Mouse (Mus musculus) forebrain, embryonic 13.5 days (tissue): ENCODE results near the gene Trpc3. TPM values are rescaled to one million over a fixed set of nuclear protein-coding genes. Genes with fewer than 3 reads are reported as not detected.
A peak's percentile ranks its signal among the peaks of the same experiment; 100 is the strongest.
"Not testable (repeated sequence)": the region's sequence is repeated elsewhere in the genome, so short reads cannot be mapped to it uniquely, and the experiment has no call there.

ENCODE experiments used
- ATAC-seq: fragments of 200-750 bp; cut with Nextera tagmentation; 2 replicates; pipeline ENCODE4 v1.8.0; 2017
- H3K27ac ChIP-seq: fragments of 300-500 bp; sonication (generic); 2 replicates; pipeline ENCODE4 v1.5.1; 2015; ENCODE audit warnings: inconsistent platforms, mild to moderate bottlenecking, moderate library complexity
- H3K27me3 ChIP-seq: fragments of 300-500 bp; sonication (generic); 2 replicates; pipeline ENCODE4 v1.6.1; 2015; ENCODE audit warnings: mild to moderate bottlenecking, inconsistent platforms
- H3K36me3 ChIP-seq: fragments of 300-500 bp; sonication (generic); 2 replicates; pipeline ENCODE4 v1.6.1; 2015; ENCODE audit warnings: mild to moderate bottlenecking, inconsistent platforms; ENCODE audit not compliant: poor library complexity, severe bottlenecking
- H3K4me1 ChIP-seq: fragments of 300-500 bp; sonication (generic); 2 replicates; pipeline ENCODE4 v1.6.1; 2015; ENCODE audit warnings: inconsistent platforms
- H3K4me2 ChIP-seq: fragments of 300-500 bp; sonication (generic); 2 replicates; pipeline ENCODE4 v1.6.1; 2015; ENCODE audit warnings: inconsistent platforms, mild to moderate bottlenecking, moderate library complexity
- H3K4me3 ChIP-seq: fragments of 300-500 bp; sonication (generic); 2 replicates; pipeline ENCODE4 v1.5.1; 2015; ENCODE audit warnings: mild to moderate bottlenecking, inconsistent platforms
- H3K9ac ChIP-seq: fragments of 300-500 bp; sonication (generic); 2 replicates; pipeline ENCODE4 v1.6.1; 2015; ENCODE audit warnings: mild to moderate bottlenecking, inconsistent platforms
- H3K9me3 ChIP-seq: fragments of 300-500 bp; sonication (generic); replicated peaks from 2 replicates; pipeline ENCODE4 v1.6.1; 2016; ENCODE audit warnings: inconsistent platforms
- WGBS: fragments of 180-500 bp; shearing (Covaris S2); methylation state at CpG from one replicate; pipeline ENCODE4 v1.1.7; 2015; 5-methylcytosine and 5-hydroxymethylcytosine counted together
- polyA plus RNA-seq: library from polyadenylated mRNA; unstranded; fragments of >200 nt; fragmentation: Nextera tagmentation; extraction: Ambion mirVana; gene quantifications from 2 replicates; pipeline ENCODE4 v1.2.1, GENCODE M21; 2015

Trpc3 gene
- polyA plus RNA-seq = 1.9 and 2.4 TPM in 2 replicates

GRCm38 (mm10) chr3:36689392-36690291, at the start of gene Trpc3:
Gene Trpc3, minus strand, starts transcription at chr3:36690167.
- H3K4me3 ChIP-seq = peak within 1 kb of the TSS; percentile 75
- peak within 1 kb of the TSS; percentile 77 for H3K4me2 ChIP-seq
- WGBS = under 1% methylated on average over 81 of the region's 91 CpGs
- peaks cover 13% of the 10 kb centered on the region for H3K4me1 ChIP-seq
- peak within 1 kb of the TSS; percentile 80 for H3K9ac ChIP-seq
- no peak within 1 kb of the TSS for H3K27ac ChIP-seq
- H3K36me3 ChIP-seq = no peaks in the 10 kb centered on the region
- ATAC-seq = peak; percentile 96
- peaks cover 8% of the 10 kb centered on the region; the same call in 1 of the 2 replicates for H3K27me3 ChIP-seq
- H3K9me3 ChIP-seq = no peaks in the 10 kb centered on the region

GRCm38 (mm10) chr3:36738071-36738470, 48.1 kb upstream of the Trpc3 start:
- WGBS = 73% methylated on average over 4 of the region's 4 CpGs
- Histone ChIP-seq H3K9ac (no peak overlapping the region), H3K4me1 (no peaks in the 10 kb centered on the region), H3K36me3 (no peaks in the 10 kb centered on the region), H3K4me3 (no peak overlapping the region), H3K27me3 (no peaks in the 10 kb centered on the region), H3K9me3 (no peaks in the 10 kb centered on the region), H3K4me2 (no peak overlapping the region), H3K27ac (no peak overlapping the region)
- no peak for ATAC-seq

GRCm38 (mm10) chr3:36733075-36733474, 43.1 kb upstream of the Trpc3 start:
- WGBS = 97% methylated on average over 4 of the region's 4 CpGs
- H3K4me1 ChIP-seq = no peaks in the 10 kb centered on the region
- H3K4me2 ChIP-seq = no peak overlapping the region
- no peaks in the 10 kb centered on the region for H3K36me3 ChIP-seq
- H3K9ac ChIP-seq = no peak overlapping the region
- H3K27me3 ChIP-seq = no peaks in the 10 kb centered on the region
- ATAC-seq = no peak
- no peak overlapping the region for H3K4me3 ChIP-seq
- no peak overlapping the region for H3K27ac ChIP-seq
- no peaks in the 10 kb centered on the region for H3K9me3 ChIP-seq

GRCm38 (mm10) chr3:36726545-36726944, 36.6 kb upstream of the Trpc3 start:
- Histone ChIP-seq H3K27ac (no peak overlapping the region), H3K9ac (no peak overlapping the region), H3K27me3 (no peaks in the 10 kb centered on the region), H3K36me3 (no peaks in the 10 kb centered on the region), H3K4me3 (no peak overlapping the region), H3K9me3 (no peaks in the 10 kb centered on the region), H3K4me1 (no peaks in the 10 kb centered on the region), H3K4me2 (no peak overlapping the region)
- no peak for ATAC-seq
- WGBS = 62% methylated on average over 8 of the region's 8 CpGs

GRCm38 (mm10) chr3:36721850-36722249, 31.9 kb upstream of the Trpc3 start:
- Histone ChIP-seq H3K27ac (no peak overlapping the region), H3K36me3 (no peaks in the 10 kb centered on the region), H3K4me2 (no peak overlapping the region), H3K27me3 (no peaks in the 10 kb centered on the region), H3K9me3 (no peaks in the 10 kb centered on the region), H3K9ac (no peak overlapping the region), H3K4me3 (no peak overlapping the region), H3K4me1 (no peaks in the 10 kb centered on the region)
- ATAC-seq = peak; percentile 43; the same call in 1 of the 2 replicates
- 73% methylated on average over 3 of the region's 3 CpGs for WGBS

- Histone ChIP-seq H3K27ac (no peak overlapping the region), H3K4me3 (no peak overlapping the region), H3K27me3 (no peaks in the 10 kb centered on the region), H3K4me2 (no peak overlapping the region), H3K36me3 (no peaks in the 10 kb centered on the region), H3K9ac (no peak overlapping the region), H3K4me1 (no peaks in the 10 kb centered on the region), H3K9me3 (no peaks in the 10 kb centered on the region)
- no peak for ATAC-seq
- 90% methylated on average over 3 of the region's 3 CpGs for WGBS
These were observed 19.6 kb upstream of the Trpc3 start for GRCm38 (mm10) chr3:36709521-36709920.

- Histone ChIP-seq H3K27ac (no peak overlapping the region), H3K4me1 (peaks cover 13% of the 10 kb centered on the region), H3K27me3 (peaks cover 8% of the 10 kb centered on the region; the same call in 1 of the 2 replicates), H3K4me3 (peak overlapping the region; percentile 75), H3K9ac (no peak overlapping the region), H3K4me2 (peak overlapping the region; percentile 77), H3K36me3 (no peaks in the 10 kb centered on the region), H3K9me3 (no peaks in the 10 kb centered on the region)
- ATAC-seq = no peak
- 10% methylated on average over 7 of the region's 7 CpGs for WGBS
These were observed 304 bp upstream of the Trpc3 start for GRCm38 (mm10) chr3:36690292-36690650.

- ATAC-seq = peak; percentile 56
- no peak overlapping the region for H3K27ac ChIP-seq
- peak overlapping the region; percentile 75 for H3K4me3 ChIP-seq
- H3K9me3 ChIP-seq = no peaks in the 10 kb centered on the region
- peaks cover 8% of the 10 kb centered on the region; the same call in 1 of the 2 replicates for H3K27me3 ChIP-seq
- no peaks in the 10 kb centered on the region for H3K36me3 ChIP-seq
- H3K4me2 ChIP-seq = peak overlapping the region; percentile 77
- peaks cover 13% of the 10 kb centered on the region for H3K4me1 ChIP-seq
- no peak overlapping the region; the same call in 1 of the 2 replicates for H3K9ac ChIP-seq
- WGBS = 2% methylated on average over 21 of the region's 21 CpGs
These were observed 1.1 kb downstream of the Trpc3 start for GRCm38 (mm10) chr3:36688874-36689273.

- no peak overlapping the region for H3K4me2 ChIP-seq
- no peaks in the 10 kb centered on the region for H3K36me3 ChIP-seq
- H3K9me3 ChIP-seq = no peaks in the 10 kb centered on the region
- peaks cover 12% of the 10 kb centered on the region for H3K4me1 ChIP-seq
- H3K27ac ChIP-seq = no peak overlapping the region
- H3K27me3 ChIP-seq = peaks cover 8% of the 10 kb centered on the region; the same call in 1 of the 2 replicates
- 74% methylated on average over 1 of the region's 1 CpGs for WGBS
- ATAC-seq = no peak
- H3K9ac ChIP-seq = no peak overlapping the region
- no peak overlapping the region for H3K4me3 ChIP-seq
These were observed 14.1 kb downstream of the Trpc3 start for GRCm38 (mm10) chr3:36675822-36676221.

GRCm38 (mm10) chr3:36667814-36668213, 22.2 kb downstream of the Trpc3 start:
- ATAC-seq = no peak
- WGBS = 82% methylated on average over 6 of the region's 6 CpGs
- Histone ChIP-seq H3K27me3 (no peaks in the 10 kb centered on the region), H3K4me3 (no peak overlapping the region), H3K4me1 (no peaks in the 10 kb centered on the region), H3K36me3 (no peaks in the 10 kb centered on the region), H3K9ac (no peak overlapping the region), H3K4me2 (no peak overlapping the region), H3K9me3 (no peaks in the 10 kb centered on the region), H3K27ac (no peak overlapping the region)

GRCm38 (mm10) chr3:36645245-36645559, 44.8 kb downstream of the Trpc3 start:
- H3K9me3 ChIP-seq, ATAC-seq, H3K36me3 ChIP-seq, H3K27ac ChIP-seq, H3K4me1 ChIP-seq, H3K4me3 ChIP-seq, H3K4me2 ChIP-seq, H3K9ac ChIP-seq, H3K27me3 ChIP-seq: not testable (repeated sequence)

GRCm38 (mm10) chr3:36644554-36645244, 45.3 kb downstream of the Trpc3 start:
- H3K9ac ChIP-seq = no peak overlapping the region
- H3K9me3 ChIP-seq = no peaks in the 10 kb centered on the region
- no peak overlapping the region for H3K27ac ChIP-seq
- H3K36me3 ChIP-seq = no peaks in the 10 kb centered on the region
- no peak overlapping the region for H3K4me3 ChIP-seq
- H3K27me3 ChIP-seq = no peaks in the 10 kb centered on the region
- H3K4me1 ChIP-seq = no peaks in the 10 kb centered on the region
- WGBS = 83% methylated on average over 3 of the region's 3 CpGs
- H3K4me2 ChIP-seq = no peak overlapping the region
- no peak for ATAC-seq
